Mouse (Mus musculus): Measurements from ENCODE around the gene Prss29.

GRCm38 (mm10) chr17:25345462-25345861, 27.0 kb downstream of the Prss29 start, which contains the start of gene Tpsab1:
- TF ChIP-seq CTCF (IDR thresholded peaks at IDR 0.05; ENCODE audit: low read depth, low read length) (no peak), POLR2A (IDR thresholded peaks at IDR 0.05; ENCODE audit: borderline replicate concordance, low read depth, low read length) (no peak)

Data from bone marrow macrophage, adult 2 months (primary cell).